Mouse (Mus musculus): ENCODE results near the gene Zfp987.
"Not testable (repeated sequence)": the region's sequence is repeated elsewhere in the genome, so short reads cannot be mapped to it uniquely, and the experiment has no call there.

Zfp987 gene

GRCm38 (mm10) chr4:146096998-146097397 lies at the start of gene Zfp987:
Gene Zfp987, plus strand, starts transcription at chr4:146097298.
- not testable (repeated sequence) for DNase-seq (ENCODE audit: low spot score in 2 of 2)

DNA sequence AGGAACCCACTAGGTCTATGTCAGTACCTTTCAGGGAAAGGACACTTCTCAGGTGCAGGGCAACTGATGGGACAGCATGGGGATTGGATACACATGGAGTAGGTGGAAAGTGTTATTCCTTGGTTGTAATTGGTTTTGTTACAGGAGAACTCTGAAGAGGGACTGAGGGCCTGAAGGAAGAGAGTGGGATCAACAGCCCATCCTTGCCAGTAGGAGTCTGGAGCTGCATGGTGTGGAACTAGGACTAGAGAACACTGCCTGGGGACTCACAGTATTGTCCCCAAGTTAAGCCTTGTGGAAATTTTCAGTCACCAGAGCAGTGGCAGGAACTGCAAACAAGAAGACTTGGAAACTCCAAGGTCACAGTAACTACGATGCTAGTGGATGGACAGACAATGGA lies 44.6 kb upstream of the Zfp987 start:
- peak; percentile 15 to 65 for DNase-seq (ENCODE audit: low spot score in 2 of 2)

DNA sequence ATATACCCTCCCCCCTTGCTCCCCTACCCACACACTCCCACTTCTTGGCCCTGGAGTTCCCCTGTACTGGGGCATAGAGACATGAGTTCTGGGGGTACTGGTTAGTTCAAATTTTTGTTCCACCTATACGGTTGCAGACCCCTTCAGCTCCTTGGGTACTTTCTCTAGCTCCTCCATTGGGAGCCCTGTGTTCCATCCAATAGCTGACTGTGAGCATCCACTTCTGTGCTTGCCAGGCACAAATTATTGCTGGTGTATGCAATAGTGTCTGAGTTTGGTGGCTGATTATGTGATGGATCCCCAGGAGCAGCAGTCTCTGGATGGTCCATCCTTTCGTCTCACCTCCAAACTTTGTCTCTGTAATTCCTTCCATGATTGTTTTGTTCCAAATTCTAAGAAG lies 43.7 kb upstream of the Zfp987 start:
- DNase-seq (ENCODE audit: low spot score in 2 of 2) = peak; percentile 14 to 62

DNA sequence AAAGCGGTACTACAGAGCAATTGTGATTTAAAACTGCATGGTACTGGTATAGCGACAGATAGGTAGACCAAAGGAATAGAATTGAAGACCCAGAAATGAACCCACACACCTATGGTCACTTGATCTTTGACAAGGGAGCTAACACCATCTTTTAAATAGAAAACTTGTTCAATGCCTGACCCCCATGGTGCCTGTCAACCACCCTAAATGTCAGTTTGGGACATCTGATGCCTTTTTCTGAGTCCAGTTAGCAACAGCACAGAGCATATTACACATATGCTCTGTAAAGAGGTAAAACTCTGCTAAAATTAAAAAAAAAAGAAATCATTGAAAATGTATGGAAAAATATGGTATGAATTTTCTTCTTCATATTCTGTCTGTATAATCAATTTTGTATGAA lies 41.8 kb upstream of the Zfp987 start:
- DNase-seq (ENCODE audit: low spot score in 2 of 2) = peak; percentile 16 to 63

DNA sequence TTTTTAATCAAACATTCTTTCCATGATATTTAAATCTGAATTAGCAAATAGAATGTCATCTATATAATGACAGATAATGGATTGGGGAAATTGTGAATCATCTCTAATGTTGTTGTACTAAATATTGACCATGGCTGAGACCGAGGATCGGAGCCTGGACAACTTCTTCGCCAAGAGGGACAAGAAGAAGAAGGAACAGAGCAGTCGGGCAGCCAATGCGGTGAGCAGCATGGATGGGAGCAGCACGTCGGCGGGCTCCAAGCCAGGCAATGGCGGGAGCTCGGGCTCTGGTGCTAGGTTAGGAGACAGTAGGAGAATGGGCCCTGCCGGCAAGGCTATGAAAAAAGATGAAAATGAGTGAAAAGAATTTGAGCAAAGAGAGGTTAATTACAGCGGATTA lies 38.5 kb upstream of the Zfp987 start:
- DNase-seq (ENCODE audit: low spot score in 2 of 2) = peak; percentile 24 to 75

- DNase-seq (ENCODE audit: low spot score in 2 of 2) = peak; percentile 15 to 66
Measured at GRCm38 (mm10) chr4:146059078-146059477, 38.0 kb upstream of the Zfp987 start.

DNA sequence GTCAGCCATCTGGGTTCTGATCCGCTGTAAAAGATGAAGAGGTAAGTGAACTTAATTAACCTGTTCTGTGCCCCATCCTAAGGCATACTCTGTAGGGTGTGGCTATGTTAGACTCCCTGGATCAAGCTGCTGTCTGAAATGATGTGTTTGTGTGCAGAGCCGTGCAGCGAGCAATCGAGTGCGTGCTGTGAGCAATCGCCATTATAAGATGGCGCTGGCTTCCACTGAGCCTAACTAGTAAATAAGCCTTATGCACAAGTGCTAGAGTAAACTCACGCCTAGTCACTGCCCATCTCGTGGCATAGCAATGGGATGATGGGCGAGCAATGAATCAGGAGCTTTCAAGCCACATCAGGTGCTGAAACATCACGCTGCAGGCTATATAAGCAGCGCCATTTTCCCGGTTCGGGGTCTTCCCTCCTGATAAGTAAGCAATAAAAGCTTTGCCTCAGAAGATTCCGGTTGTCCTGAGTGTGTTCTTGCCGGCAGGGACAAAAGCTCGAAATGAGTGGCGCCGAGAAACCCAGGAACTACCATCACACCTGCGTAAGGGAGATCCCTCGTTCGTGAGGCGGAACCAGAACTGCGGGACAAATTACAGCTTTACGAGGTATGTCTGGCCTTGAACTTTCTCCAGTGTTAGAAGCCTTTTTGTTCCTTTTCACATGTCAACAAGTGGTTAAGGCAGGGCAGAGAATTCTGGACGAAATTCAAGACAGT lies 37.0 kb upstream of the Zfp987 start:
- peak; percentile 30 to 71 for DNase-seq (ENCODE audit: low spot score in 2 of 2)

GRCm38 (mm10) chr4:146061082-146061481 lies 36.0 kb upstream of the Zfp987 start:
- peak in 1 of 2 experiments; percentile 60 for DNase-seq (ENCODE audit: low spot score in 2 of 2)

DNA sequence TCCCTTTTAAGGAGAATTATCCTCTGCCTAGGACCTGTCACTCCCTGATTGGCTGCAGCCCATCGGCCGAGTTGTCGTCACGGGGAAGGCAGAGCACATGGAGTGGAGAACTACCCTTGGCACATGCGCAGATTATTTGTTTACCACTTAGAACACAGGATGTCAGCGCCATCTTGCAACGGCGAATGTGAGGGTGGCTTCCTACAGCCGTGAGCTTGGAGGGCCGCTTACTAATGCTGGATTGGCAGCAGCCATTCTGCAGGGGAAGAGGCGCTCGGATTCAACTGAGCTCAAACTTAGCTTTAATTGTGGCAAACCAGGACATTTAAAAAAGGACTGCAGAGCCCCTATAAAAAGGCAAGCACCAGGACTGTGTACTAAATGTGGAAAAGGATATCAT lies 35.1 kb upstream of the Zfp987 start:
- DNase-seq (ENCODE audit: low spot score in 2 of 2) = peak; percentile 16 to 64

- DNase-seq (ENCODE audit: low spot score in 2 of 2) = peak in 1 of 2 experiments; percentile 60
Measured at GRCm38 (mm10) chr4:146063001-146063400, 34.1 kb upstream of the Zfp987 start.

GRCm38 (mm10) chr4:146063621-146064020 lies 33.5 kb upstream of the Zfp987 start:
- peak; percentile 26 to 72 for DNase-seq (ENCODE audit: low spot score in 2 of 2)

DNA sequence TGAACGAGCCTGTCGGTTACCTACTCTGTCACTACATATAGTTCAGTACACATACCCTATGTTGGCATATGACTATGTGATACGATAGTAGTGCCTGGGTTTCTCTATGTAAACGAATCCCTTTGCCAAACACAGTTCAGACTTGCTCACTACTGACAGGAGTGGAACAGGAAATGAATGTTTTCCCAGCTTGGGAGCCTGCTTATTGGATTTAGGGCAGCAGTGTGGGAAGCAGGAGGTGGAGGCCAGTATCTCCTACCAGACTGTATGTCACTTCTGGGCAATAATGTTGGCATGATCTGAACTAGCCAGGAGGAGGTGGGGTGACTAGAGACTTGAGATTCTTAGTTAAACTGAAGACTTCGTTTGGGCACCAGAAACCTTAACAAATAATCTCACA lies 32.3 kb upstream of the Zfp987 start:
- DNase-seq (ENCODE audit: low spot score in 2 of 2) = peak; percentile 14 to 62

DNA sequence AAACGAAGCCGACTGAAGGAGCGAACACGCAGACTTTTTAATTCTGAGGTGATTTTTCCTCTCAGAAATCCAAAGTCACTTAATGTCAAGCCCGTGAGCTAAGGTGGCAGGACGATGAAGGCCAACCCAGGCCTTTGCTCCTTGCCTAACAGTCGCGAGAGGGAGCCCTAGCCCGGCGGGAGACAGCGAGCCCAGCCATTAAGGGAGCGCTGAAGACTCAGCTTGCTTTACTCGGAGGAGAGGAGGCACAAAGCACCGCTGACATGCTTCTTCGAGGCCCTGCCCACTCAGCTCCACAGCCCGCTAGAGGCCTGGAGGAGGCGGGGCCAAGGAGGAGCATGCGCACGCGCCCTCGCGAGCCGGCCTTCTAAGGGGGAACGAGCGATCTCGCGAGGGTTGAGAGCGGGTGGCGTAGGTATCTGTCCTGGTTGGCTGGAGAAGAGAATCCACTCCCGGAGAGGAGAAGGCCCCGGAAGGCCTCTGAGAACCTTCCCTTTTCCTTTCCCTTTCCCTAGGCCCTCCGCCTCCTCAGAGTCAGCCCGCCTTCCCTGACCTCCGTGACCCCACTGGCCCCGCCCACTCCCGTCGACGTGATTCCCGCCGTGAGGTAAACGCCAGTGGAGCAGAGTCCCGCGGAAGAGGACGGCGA lies 30.0 kb upstream of the Zfp987 start:
- DNase-seq (ENCODE audit: low spot score in 2 of 2) = peak; percentile 39 to 78

GRCm38 (mm10) chr4:146067594-146067993 lies 29.5 kb upstream of the Zfp987 start:
- DNase-seq (ENCODE audit: low spot score in 2 of 2) = peak; percentile 25 to 69

GRCm38 (mm10) chr4:146073264-146073663 lies 23.8 kb upstream of the Zfp987 start:
- DNase-seq (ENCODE audit: low spot score in 2 of 2) = peak in 1 of 2 experiments; percentile 62

- DNase-seq (ENCODE audit: low spot score in 2 of 2) = peak in 1 of 2 experiments; percentile 58
Measured at GRCm38 (mm10) chr4:146101448-146101847, 4.3 kb downstream of the Zfp987 start.

- not testable (repeated sequence) for DNase-seq (ENCODE audit: low spot score in 2 of 2)
Measured at GRCm38 (mm10) chr4:146156524-146156923, 59.4 kb downstream of the Zfp987 start, which contains the start of gene Zfp600. Gene Zfp600, plus strand, starts transcription at chr4:146156824.

GRCm38 (mm10) chr4:146162893-146163292 lies 65.8 kb downstream of the Zfp987 start:
- DNase-seq (ENCODE audit: low spot score in 2 of 2) = peak; percentile 25 to 61

DNA sequence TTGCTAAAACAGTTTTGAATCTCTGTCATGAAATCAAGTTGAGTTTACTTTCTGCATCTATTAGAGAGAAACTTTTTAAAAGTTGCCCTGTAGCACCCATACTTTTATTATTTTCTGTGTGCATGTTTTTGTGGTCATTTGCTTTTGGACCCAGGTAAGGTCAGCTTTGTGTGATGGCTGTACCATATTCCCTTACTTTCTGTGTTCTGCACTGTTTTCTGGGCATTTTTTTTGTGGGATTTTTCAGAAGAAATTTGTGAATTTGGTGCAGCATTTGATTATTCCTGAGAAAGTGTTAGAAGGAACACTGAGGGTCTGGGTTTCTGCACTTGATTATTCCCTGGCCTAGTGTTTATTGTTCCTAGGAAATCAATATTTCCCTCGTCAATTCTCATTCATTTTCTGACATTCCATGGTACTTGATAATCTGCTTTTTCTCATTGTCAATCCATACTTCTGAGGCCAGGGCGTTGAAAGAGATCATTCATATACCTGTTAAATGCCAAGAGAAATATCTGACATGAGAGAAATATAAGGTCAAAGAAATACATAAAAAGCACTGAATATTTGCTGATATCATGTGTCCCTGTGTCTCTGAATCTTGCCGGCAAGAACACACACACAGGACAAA lies 70.2 kb downstream of the Zfp987 start:
- not testable (repeated sequence) for DNase-seq (ENCODE audit: low spot score in 2 of 2)

DNA sequence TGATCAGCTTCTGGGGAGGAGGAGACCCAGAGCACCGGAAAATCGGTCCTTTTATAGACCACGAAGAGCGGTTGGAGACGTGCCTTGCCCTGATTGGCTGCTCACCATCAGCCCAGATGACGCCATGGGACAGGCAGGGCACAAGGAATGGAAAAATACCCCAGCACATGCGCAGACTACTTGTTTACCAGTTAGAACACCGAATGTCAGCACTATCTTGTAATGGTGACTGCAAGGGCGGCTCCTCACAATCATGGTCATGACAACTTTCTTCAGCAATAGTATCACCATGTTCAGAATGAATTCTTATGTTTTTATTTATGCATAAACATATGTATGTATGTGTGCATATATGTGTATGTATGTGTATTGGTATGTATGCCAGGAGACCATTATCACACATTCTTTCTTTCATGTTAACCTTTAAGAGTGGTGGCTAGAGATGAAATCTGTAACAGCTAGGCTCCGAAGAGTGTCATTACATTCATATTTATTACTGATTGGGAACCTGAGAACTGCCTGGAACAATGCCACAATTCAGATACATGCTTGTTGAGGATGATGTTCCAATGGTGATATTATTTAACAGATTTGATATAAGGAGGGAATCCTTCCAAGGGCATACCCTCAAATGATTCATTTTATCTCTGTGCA lies 70.9 kb downstream of the Zfp987 start:
- DNase-seq (ENCODE audit: low spot score in 2 of 2) = peak; percentile 24 to 74

DNA sequence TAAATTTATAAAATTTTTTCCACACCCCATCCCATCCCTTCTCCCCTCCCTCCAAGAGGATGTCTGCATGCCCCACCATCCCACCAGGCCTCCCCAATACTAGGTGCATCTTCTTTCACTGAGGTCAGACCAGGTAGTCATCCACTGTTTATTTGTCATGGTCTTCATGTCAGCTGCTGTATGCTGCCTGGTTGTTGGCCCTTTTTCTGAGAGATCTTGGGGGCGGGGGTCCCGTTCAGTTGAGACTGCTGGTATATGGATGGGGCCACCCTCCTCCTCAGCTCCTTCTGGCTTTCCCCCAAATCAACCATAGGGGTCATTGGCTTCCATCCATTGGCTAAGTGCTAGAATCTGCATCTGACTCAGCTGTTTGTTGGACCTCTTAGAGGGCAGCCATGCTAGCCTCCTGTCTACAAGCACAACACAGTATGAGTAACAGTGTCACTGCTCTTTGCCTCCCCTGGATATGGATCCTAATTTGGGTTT lies 71.7 kb downstream of the Zfp987 start:
- not testable (repeated sequence) for DNase-seq (ENCODE audit: low spot score in 2 of 2)
